Mouse (Mus musculus) olfactory bulb, adult 2 months (tissue): ENCODE measurements around the gene Ces2a. TPM values are rescaled to one million over a fixed set of nuclear protein-coding genes. Genes with fewer than 3 reads are reported as not detected.

Experiments
- H3K27ac ChIP-seq: fragments of 200-500 bp; 2 replicates; pipeline ENCODE4 v1.5.1; 2012; ENCODE audit warnings: low read depth, low read length; ENCODE audit not compliant: insufficient read depth
- H3K4me1 ChIP-seq: fragments of 200-500 bp; 2 replicates; pipeline ENCODE4 v1.6.1; 2012; ENCODE audit warnings: low read length; ENCODE audit not compliant: control insufficient read depth, insufficient read depth
- H3K4me3 ChIP-seq: fragments of 200-500 bp; 2 replicates; pipeline ENCODE4 v1.5.1; 2012; ENCODE audit warnings: mild to moderate bottlenecking, low read depth, low read length, moderate library complexity; ENCODE audit not compliant: insufficient read depth
- CTCF ChIP-seq: fragments of 200-500 bp; IDR thresholded peaks from 2 replicates; pipeline ENCODE4 v1.5.1; 2012; ENCODE audit warnings: low read depth, mild to moderate bottlenecking, low read length, moderate library complexity; ENCODE audit not compliant: insufficient read depth
- POLR2A ChIP-seq: fragments of 200-500 bp; IDR thresholded peaks from 2 replicates; pipeline ENCODE4 v1.6.1; 2012; ENCODE audit warnings: mild to moderate bottlenecking, low read depth, low read length, moderate library complexity; ENCODE audit not compliant: insufficient read depth
- WGBS: fragments of 180-500 bp; shearing (Covaris S2); methylation state at CpG from one replicate; pipeline ENCODE4 v1.1.7; 2018; 5-methylcytosine and 5-hydroxymethylcytosine counted together
- polyA plus RNA-seq: library from polyadenylated mRNA; stranded (reverse); fragments of >200 nt; gene quantifications from 2 replicates; pipeline ENCODE4 v1.2.4, GENCODE M21; 2012; ENCODE audit warnings: low replicate concordance; ENCODE audit not compliant: missing spikeins, insufficient read depth, insufficient read length

The Ces2a gene
- not detected in 2 replicates for polyA plus RNA-seq

GRCm38 (mm10) chr8:104733753-104734152 is at the start of gene Ces2a:
Gene Ces2a (plus strand): TSS chr8:104734003.
- no peak for TF ChIP-seq CTCF
- no peak within 1 kb of the TSS for H3K27ac ChIP-seq
- no peaks in the 10 kb centered on the region for H3K4me1 ChIP-seq
- no peak within 1 kb of the TSS for H3K4me3 ChIP-seq
- WGBS, result 97% methylated on average over 1 of the region's 1 CpGs

- no peak overlapping the region for H3K27ac ChIP-seq
- 80% methylated on average over 4 of the region's 4 CpGs for WGBS
Measured at GRCm38 (mm10) chr8:104688433-104688832, 45.4 kb upstream of the Ces2a start.

GRCm38 (mm10) chr8:104698556-104698955 is 35.2 kb upstream of the Ces2a start:
- Histone ChIP-seq H3K27ac (no peak overlapping the region), H3K4me1 (no peaks in the 10 kb centered on the region), H3K4me3 (no peak overlapping the region)
- 76% methylated on average over 2 of the region's 2 CpGs for WGBS
- TF ChIP-seq CTCF (no peak), POLR2A (no peak)

More at GRCm38 (mm10) chr8:104688433-104688832, 45.4 kb upstream of the Ces2a start:
- TF ChIP-seq POLR2A, result no peak
- TF ChIP-seq CTCF, result no peak
- no peaks in the 10 kb centered on the region for H3K4me1 ChIP-seq
- no peak overlapping the region for H3K4me3 ChIP-seq

GRCm38 (mm10) chr8:104701900-104702299 is 31.9 kb upstream of the Ces2a start:
- 93% methylated on average over 2 of the region's 2 CpGs for WGBS
- TF ChIP-seq POLR2A (no peak), CTCF (no peak)
- no peak overlapping the region for H3K4me3 ChIP-seq

GRCm38 (mm10) chr8:104721166-104721565 is 12.6 kb upstream of the Ces2a start:
- WGBS, result 87% methylated on average over 8 of the region's 8 CpGs
- TF ChIP-seq CTCF, result no peak
- TF ChIP-seq POLR2A, result no peak
- H3K4me1 ChIP-seq, result no peaks in the 10 kb centered on the region
- H3K27ac ChIP-seq, result no peak overlapping the region
- H3K4me3 ChIP-seq, result no peak overlapping the region

More at GRCm38 (mm10) chr8:104701900-104702299, 31.9 kb upstream of the Ces2a start:
- Histone ChIP-seq H3K4me1 (no peaks in the 10 kb centered on the region), H3K27ac (no peak overlapping the region)

- no peak overlapping the region for H3K4me3 ChIP-seq
- 97% methylated on average over 4 of the region's 4 CpGs for WGBS
- no peaks in the 10 kb centered on the region for H3K4me1 ChIP-seq
- TF ChIP-seq POLR2A (no peak), CTCF (no peak)
- H3K27ac ChIP-seq, result no peak overlapping the region
Measured at GRCm38 (mm10) chr8:104731451-104731850, 2.4 kb upstream of the Ces2a start.

GRCm38 (mm10) chr8:104731969-104732368 is 1.8 kb upstream of the Ces2a start:
- no peaks in the 10 kb centered on the region for H3K4me1 ChIP-seq
- TF ChIP-seq POLR2A (no peak), CTCF (no peak)
- no peak overlapping the region for H3K27ac ChIP-seq
- no peak overlapping the region for H3K4me3 ChIP-seq
- 68% methylated on average over 6 of the region's 6 CpGs for WGBS

GRCm38 (mm10) chr8:104742039-104742438 is 8.2 kb downstream of the Ces2a start:
- no peaks in the 10 kb centered on the region for H3K4me1 ChIP-seq
- no peak overlapping the region for H3K27ac ChIP-seq
- H3K4me3 ChIP-seq, result no peak overlapping the region
- 89% methylated on average over 1 of the region's 1 CpGs for WGBS
- TF ChIP-seq POLR2A, result no peak
- no peak for TF ChIP-seq CTCF

- H3K4me1 ChIP-seq, result no peaks in the 10 kb centered on the region
- TF ChIP-seq POLR2A, result no peak
- no peak for TF ChIP-seq CTCF
- no peak overlapping the region for H3K27ac ChIP-seq
- 74% methylated on average over 3 of the region's 3 CpGs for WGBS
- no peak overlapping the region for H3K4me3 ChIP-seq
Measured at GRCm38 (mm10) chr8:104743410-104743809, 9.6 kb downstream of the Ces2a start.

- TF ChIP-seq POLR2A, result no peak
- no peak for TF ChIP-seq CTCF
- Histone ChIP-seq H3K4me3 (no peak overlapping the region), H3K4me1 (no peaks in the 10 kb centered on the region), H3K27ac (no peak overlapping the region)
- 83% methylated on average over 1 of the region's 1 CpGs for WGBS
Measured at GRCm38 (mm10) chr8:104752818-104753217, 19.0 kb downstream of the Ces2a start.
